Mouse (Mus musculus) MEL (cell line): ENCODE data around the gene Herc4. TPM values are rescaled to one million over a fixed set of nuclear protein-coding genes. Genes with fewer than 3 reads are reported as not detected.

Experiments used
- DNase-seq: peaks from one replicate; pipeline ENCODE4 v3.0.0; 2011; ENCODE audit warnings: low read depth, low spot score
- H3K27ac ChIP-seq: 2 replicates; pipeline ENCODE4 v1.5.1; 2012; ENCODE audit warnings: low read depth, mild to moderate bottlenecking, control low read depth, low read length, moderate library complexity; ENCODE audit not compliant: control insufficient read depth
- H3K27me3 ChIP-seq, 2 experiments: fragments of 150-350 bp in 1 of 2; sonication (generic) in 1 of 2; 2 replicates each; pipeline ENCODE4 v1.6.1; 2012; ENCODE audit warnings: low read length in 2 of 2, mild to moderate bottlenecking in 2 of 2, improper control_type of control experiment in 1 of 2, moderate library complexity in 1 of 2; ENCODE audit not compliant: insufficient read depth in 2 of 2, control insufficient read depth in 1 of 2
- H3K36me3 ChIP-seq, 2 experiments: 2 replicates each; pipeline ENCODE4 v1.6.1; 2012 to 2014; ENCODE audit warnings: low read length in 2 of 2, improper control_type of control experiment in 1 of 2, inconsistent platforms in 1 of 2, mild to moderate bottlenecking in 1 of 2; ENCODE audit not compliant: insufficient read depth in 2 of 2, control insufficient read depth in 1 of 2
- H3K4me1 ChIP-seq, 2 experiments: fragments of 150-350 bp in 1 of 2; sonication (generic) in 1 of 2; 2 replicates each; pipeline ENCODE4 v1.6.1; 2012; ENCODE audit warnings: low read length in 2 of 2, improper control_type of control experiment in 1 of 2, mild to moderate bottlenecking in 1 of 2; ENCODE audit not compliant: insufficient read depth in 2 of 2, control insufficient read depth in 1 of 2
- H3K4me3 ChIP-seq, 2 experiments: fragments of 150-350 bp in 1 of 2; sonication (generic) in 1 of 2; 2 replicates each; pipeline ENCODE4 v1.5.1; 2012; ENCODE audit warnings: low read depth in 2 of 2, low read length in 2 of 2, mild to moderate bottlenecking in 2 of 2, moderate library complexity in 2 of 2, control low read depth in 1 of 2, improper control_type of control experiment in 1 of 2; ENCODE audit not compliant: control insufficient read depth in 1 of 2, insufficient read depth in 1 of 2
- H3K79me2 ChIP-seq: 2 replicates; pipeline ENCODE4 v1.6.1; 2012; ENCODE audit warnings: mild to moderate bottlenecking, low read length, moderate library complexity; ENCODE audit not compliant: control insufficient read depth, poor library complexity, insufficient read depth
- H3K9ac ChIP-seq: 2 replicates; pipeline ENCODE4 v1.6.1; 2012; ENCODE audit warnings: low read depth, mild to moderate bottlenecking, control low read depth, low read length, moderate library complexity; ENCODE audit not compliant: control insufficient read depth, poor library complexity, severe bottlenecking
- H3K9me3 ChIP-seq: fragments of 150-350 bp; sonication (generic); replicated peaks from 2 replicates; pipeline ENCODE4 v1.6.1; 2012; ENCODE audit warnings: mild to moderate bottlenecking, low read length, improper control_type of control experiment, moderate library complexity; ENCODE audit not compliant: insufficient read depth
- BHLHE40 ChIP-seq: IDR thresholded peaks from 2 replicates; pipeline ENCODE4 v1.6.1; 2012; ENCODE audit warnings: low read depth, mild to moderate bottlenecking, inconsistent platforms, low read length, improper control_type of control experiment, borderline replicate concordance
- CHD1 ChIP-seq: IDR thresholded peaks from 2 replicates; pipeline ENCODE4 v1.6.1; 2012; ENCODE audit warnings: low read depth, mild to moderate bottlenecking, inconsistent platforms, low read length, improper control_type of control experiment
- CHD2 ChIP-seq: IDR thresholded peaks from 2 replicates; pipeline ENCODE4 v1.6.1; 2011; ENCODE audit warnings: low read length, improper control_type of control experiment
- CTCF ChIP-seq, 3 experiments: IDR thresholded peaks in 2 of 3; conservative IDR thresholded peaks in 1 of 3; 2 replicates each; pipeline ENCODE4 v1.5.1; 2011 to 2012; ENCODE audit warnings: low read length in 3 of 3, low read depth in 2 of 3, mild to moderate bottlenecking in 2 of 3, improper control_type of control experiment in 1 of 3, inconsistent platforms in 1 of 3, mixed read lengths in 1 of 3, moderate library complexity in 1 of 3; ENCODE audit not compliant: control insufficient read depth in 1 of 3, insufficient read depth in 1 of 3, poor library complexity in 1 of 3, severe bottlenecking in 1 of 3
- E2F4 ChIP-seq: IDR thresholded peaks from 2 replicates; pipeline ENCODE4 v1.6.1; 2011; ENCODE audit warnings: low read depth, low read length, improper control_type of control experiment, borderline replicate concordance
- ELF1 ChIP-seq: IDR thresholded peaks from 2 replicates; pipeline ENCODE4 v1.6.1; 2014; ENCODE audit warnings: low read depth, mild to moderate bottlenecking, inconsistent platforms, low read length, improper control_type of control experiment, moderate library complexity
- EP300 ChIP-seq, 2 experiments: IDR thresholded peaks; 2 replicates each; pipeline ENCODE4 v1.6.1; 2011; ENCODE audit warnings: improper control_type of control experiment in 2 of 2, low read length in 2 of 2, low read depth in 1 of 2, mild to moderate bottlenecking in 1 of 2
- GATA1 ChIP-seq: IDR thresholded peaks from 2 replicates; pipeline ENCODE4 v1.6.1; 2011; ENCODE audit warnings: low read depth, low read length, improper control_type of control experiment
- HCFC1 ChIP-seq: IDR thresholded peaks from 2 replicates; pipeline ENCODE4 v1.6.1; 2012; ENCODE audit warnings: low read depth, mild to moderate bottlenecking, inconsistent platforms, low read length, improper control_type of control experiment, moderate library complexity
- JUND ChIP-seq: IDR thresholded peaks from 2 replicates; pipeline ENCODE4 v1.6.1; 2011; ENCODE audit warnings: low read depth, mild to moderate bottlenecking, improper control_type of control experiment, low read length
- KAT2A ChIP-seq: conservative IDR thresholded peaks from 2 replicates; pipeline ENCODE4 v1.6.1; 2012; ENCODE audit warnings: low read depth, low read length, improper control_type of control experiment, inconsistent platforms
- MAFK ChIP-seq: IDR thresholded peaks from 2 replicates; pipeline ENCODE4 v1.6.1; 2011; ENCODE audit warnings: low read depth, mild to moderate bottlenecking, low read length, improper control_type of control experiment, borderline replicate concordance
- MAX ChIP-seq: IDR thresholded peaks from 2 replicates; pipeline ENCODE4 v1.6.1; 2011; ENCODE audit warnings: low read length, improper control_type of control experiment
- MAZ ChIP-seq: IDR thresholded peaks from 2 replicates; pipeline ENCODE4 v1.6.1; 2012; ENCODE audit warnings: low read depth, mild to moderate bottlenecking, inconsistent platforms, low read length, improper control_type of control experiment
- MEF2A ChIP-seq: IDR thresholded peaks from 2 replicates; pipeline ENCODE4 v1.6.1; 2014; ENCODE audit warnings: low read depth, mild to moderate bottlenecking, inconsistent platforms, low read length, improper control_type of control experiment; ENCODE audit not compliant: poor library complexity, insufficient replicate concordance, severe bottlenecking; ENCODE audit errors: extremely low read depth
- MXI1 ChIP-seq: IDR thresholded peaks from 2 replicates; pipeline ENCODE4 v1.6.1; 2011; ENCODE audit warnings: mild to moderate bottlenecking, low read depth, low read length, improper control_type of control experiment
- MYC ChIP-seq: IDR thresholded peaks from 2 replicates; pipeline ENCODE4 v1.6.1; 2011; ENCODE audit warnings: low read depth, mild to moderate bottlenecking, low read length, improper control_type of control experiment, moderate library complexity
- NELFE ChIP-seq: IDR thresholded peaks from 2 replicates; pipeline ENCODE4 v1.6.1; 2011; ENCODE audit warnings: low read depth, low read length, improper control_type of control experiment
- NRF1 ChIP-seq: IDR thresholded peaks from 2 replicates; pipeline ENCODE4 v1.6.1; 2014; ENCODE audit warnings: low read depth, mild to moderate bottlenecking, inconsistent platforms, low read length, improper control_type of control experiment, moderate library complexity; ENCODE audit not compliant: poor library complexity, insufficient read depth, severe bottlenecking
- POLR2A ChIP-seq, 2 experiments: IDR thresholded peaks; 2 replicates each; pipeline ENCODE4 v1.6.1; 2011 to 2012; ENCODE audit warnings: low read length in 2 of 2, mild to moderate bottlenecking in 2 of 2, control low read depth in 1 of 2, improper control_type of control experiment in 1 of 2, low read depth in 1 of 2, moderate library complexity in 1 of 2; ENCODE audit not compliant: control insufficient read depth in 1 of 2, insufficient read depth in 1 of 2, poor library complexity in 1 of 2
- POLR2AphosphoS2 ChIP-seq: IDR thresholded peaks from 2 replicates; pipeline ENCODE4 v1.6.1; 2011; ENCODE audit warnings: low read length, improper control_type of control experiment
- POLR2AphosphoS5 ChIP-seq: IDR thresholded peaks from 2 replicates; pipeline ENCODE4 v1.6.1; 2012; ENCODE audit warnings: low read depth, borderline replicate concordance, mild to moderate bottlenecking, inconsistent platforms, low read length, moderate library complexity, mixed read lengths
- RAD21 ChIP-seq: IDR thresholded peaks from 2 replicates; pipeline ENCODE4 v1.6.1; 2011; ENCODE audit warnings: mild to moderate bottlenecking, low read depth, low read length, improper control_type of control experiment
- RCOR1 ChIP-seq: IDR thresholded peaks from 2 replicates; pipeline ENCODE4 v1.6.1; 2012; ENCODE audit warnings: low read depth, mild to moderate bottlenecking, inconsistent platforms, low read length, improper control_type of control experiment
- SIN3A ChIP-seq: IDR thresholded peaks from 2 replicates; pipeline ENCODE4 v1.6.1; 2012; ENCODE audit warnings: low read length, improper control_type of control experiment, inconsistent platforms
- TAL1 ChIP-seq: IDR thresholded peaks from 2 replicates; pipeline ENCODE4 v1.6.1; 2012; ENCODE audit warnings: mild to moderate bottlenecking, inconsistent platforms, low read length, moderate library complexity, mixed read lengths
- TBP ChIP-seq: IDR thresholded peaks from 2 replicates; pipeline ENCODE4 v1.8.0; 2011; ENCODE audit warnings: low read depth, low read length, improper control_type of control experiment
- TCF12 ChIP-seq: IDR thresholded peaks from 2 replicates; pipeline ENCODE4 v1.6.1; 2014; ENCODE audit warnings: low read depth, mild to moderate bottlenecking, inconsistent platforms, low read length, improper control_type of control experiment, moderate library complexity
- UBTF ChIP-seq: IDR thresholded peaks from 2 replicates; pipeline ENCODE4 v1.6.1; 2012; ENCODE audit warnings: low read depth, mild to moderate bottlenecking, inconsistent platforms, low read length, improper control_type of control experiment, moderate library complexity, borderline replicate concordance; ENCODE audit not compliant: insufficient read depth
- USF1 ChIP-seq: IDR thresholded peaks from 2 replicates; pipeline ENCODE4 v1.6.1; 2014; ENCODE audit warnings: low read depth, mild to moderate bottlenecking, inconsistent platforms, low read length, improper control_type of control experiment, moderate library complexity
- USF2 ChIP-seq, 2 experiments: IDR thresholded peaks; 2 replicates each; pipeline ENCODE4 v1.6.1; 2011 to 2012; ENCODE audit warnings: improper control_type of control experiment in 2 of 2, low read length in 2 of 2, borderline replicate concordance in 1 of 2, inconsistent platforms in 1 of 2, low read depth in 1 of 2, mild to moderate bottlenecking in 1 of 2; ENCODE audit not compliant: insufficient read depth in 1 of 2
- ZC3H11A ChIP-seq: IDR thresholded peaks from 2 replicates; pipeline ENCODE4 v1.6.1; 2012; ENCODE audit warnings: low read depth, mild to moderate bottlenecking, inconsistent platforms, low read length, improper control_type of control experiment
- ZKSCAN1 ChIP-seq: IDR thresholded peaks from 2 replicates; pipeline ENCODE4 v1.6.1; 2012; ENCODE audit warnings: low read depth, mild to moderate bottlenecking, inconsistent platforms, low read length, improper control_type of control experiment, moderate library complexity
- ZMIZ1 ChIP-seq: IDR thresholded peaks from 2 replicates; pipeline ENCODE4 v1.6.1; 2012; ENCODE audit warnings: low read depth, mild to moderate bottlenecking, inconsistent platforms, low read length, improper control_type of control experiment, moderate library complexity
- ZNF384 ChIP-seq: IDR thresholded peaks from 2 replicates; pipeline ENCODE4 v1.6.1; 2012; ENCODE audit warnings: low read depth, mild to moderate bottlenecking, inconsistent platforms, low read length, improper control_type of control experiment
- polyA plus RNA-seq, 2 experiments: library from polyadenylated mRNA; stranded (reverse) in 1 of 2; unstranded in 1 of 2; fragments of >175 nt in 1 of 2; fragments of >200 nt in 1 of 2; gene quantifications; 2 replicates each; pipeline versions ENCODE4 v1.2.1 to v1.2.4; 2012; ENCODE audit warnings: low replicate concordance in 2 of 2, low read depth in 1 of 2; ENCODE audit not compliant: insufficient read length in 2 of 2, insufficient read depth in 1 of 2, missing spikeins in 1 of 2
- total RNA-seq: library from RNA; depleted of rRNA; stranded (reverse); fragments of 300-350 nt; gene quantifications from 2 replicates; pipeline ENCODE4 v1.2.3, GENCODE M21; 2012

Herc4 gene
- total and polyA plus RNA-seq, 3 experiments: 37.1 to 140 (median 57.1) TPM

DNA sequence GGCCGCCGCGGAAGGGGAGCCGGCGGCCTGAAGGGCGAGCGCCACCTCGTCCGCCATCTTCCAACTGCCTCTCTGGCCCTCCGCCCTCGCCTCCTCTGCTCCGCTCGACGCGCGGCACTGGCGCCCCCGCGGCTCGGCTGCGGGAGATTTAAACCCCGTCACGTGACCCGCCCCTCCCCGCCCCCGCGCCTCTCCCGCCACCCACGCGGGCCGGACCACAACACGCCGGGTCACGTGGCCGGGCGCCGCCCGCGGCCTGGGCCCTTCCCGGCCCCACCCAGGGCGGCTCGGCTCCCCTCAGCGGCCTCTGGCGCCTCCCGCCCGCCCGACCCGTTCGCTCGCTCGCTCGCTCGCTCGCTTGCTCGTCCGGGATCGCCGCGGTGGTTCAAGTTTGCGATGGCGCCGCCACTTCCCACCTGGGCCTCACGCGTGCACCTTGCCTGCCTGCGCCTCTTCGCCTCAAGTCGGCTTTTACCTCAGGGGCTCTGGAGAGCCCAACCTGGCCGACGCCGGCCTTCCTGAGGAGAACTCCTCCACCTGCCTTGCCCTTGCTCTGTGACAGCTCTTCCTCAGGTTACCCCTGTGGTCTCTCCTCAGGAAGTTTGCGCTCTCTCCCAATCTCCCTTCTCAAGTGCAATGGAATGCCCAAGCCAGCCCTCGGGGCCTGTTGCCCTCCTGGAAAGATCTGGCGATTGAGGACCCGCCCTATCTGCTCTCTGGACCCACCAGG, 95.5 kb downstream of the Herc4 start:
- Histone ChIP-seq H3K36me3 (peaks cover 0 to 10% of the 10 kb centered on the region in 2 experiments; a peak in 2 of 4 replicates), H3K4me1 (peaks cover 3 to 12% of the 10 kb centered on the region in 2 experiments; a peak in 3 of 4 replicates), H3K9ac (peak overlapping the region; percentile 93), H3K27me3 (no peaks in the 10 kb centered on the region), H3K9me3 (no peaks in the 10 kb centered on the region), H3K79me2 (peaks cover 21% of the 10 kb centered on the region), H3K27ac (peak overlapping the region; percentile 30), H3K4me3 (peak overlapping the region; percentile 74 to 99)
- peak; percentile 86 for DNase-seq
- no peak for TF ChIP-seq CHD1
- peak; percentile 71 for TF ChIP-seq BHLHE40
- TF ChIP-seq RCOR1: no peak
- TF ChIP-seq TCF12: peak; percentile 22; the same call in 1 of the 2 replicates
- TF ChIP-seq SIN3A: peak; percentile 43; the same call in 1 of the 2 replicates
- no peak; the same call in 1 of the 2 replicates for TF ChIP-seq MAZ
- TF ChIP-seq ZMIZ1: peak; percentile 87; the same call in 1 of the 2 replicates
- no peak for TF ChIP-seq TAL1
- TF ChIP-seq CTCF (IDR thresholded peaks at IDR 0.05 in 2 of 3, conservative IDR thresholded peaks at IDR 0.05 in 1 of 3; ENCODE audit: control insufficient read depth in 1 of 3, insufficient read depth in 1 of 3, low read depth in 2 of 3, low read length in 3 of 3, poor library complexity in 1 of 3, severe bottlenecking in 1 of 3): no peak
- TF ChIP-seq ZKSCAN1: no peak
- peak; percentile 28 to 72; a peak in 3 of 4 replicates for TF ChIP-seq USF2 (IDR thresholded peaks at IDR 0.05; ENCODE audit: borderline replicate concordance in 1 of 2, insufficient read depth in 1 of 2, low read depth in 1 of 2, low read length in 2 of 2)
- TF ChIP-seq ZC3H11A: no peak
- no peak for TF ChIP-seq MEF2A
- no peak for TF ChIP-seq ELF1
- TF ChIP-seq E2F4: no peak
- no peak for TF ChIP-seq RAD21
- TF ChIP-seq USF1: peak; percentile 94
- no peak for TF ChIP-seq GATA1
- TF ChIP-seq ZNF384: no peak
- TF ChIP-seq UBTF: no peak
- peak; percentile 71 for TF ChIP-seq MAX
- TF ChIP-seq EP300 (IDR thresholded peaks at IDR 0.05; ENCODE audit: low read depth in 1 of 2, low read length in 2 of 2): no peak
- peak; percentile 66; the same call in 1 of the 2 replicates for TF ChIP-seq POLR2AphosphoS2
- peak; percentile 54; the same call in 1 of the 2 replicates for TF ChIP-seq MXI1
- TF ChIP-seq CHD2: no peak
- TF ChIP-seq TBP: peak; percentile 55
- TF ChIP-seq HCFC1: 0 out of 2 replicates have a peak, but pooled peaks have one; percentile 46
- TF ChIP-seq MAFK: no peak
- peak; percentile 54 to 82; a peak in 3 of 4 replicates for TF ChIP-seq POLR2A (IDR thresholded peaks at IDR 0.05; ENCODE audit: control insufficient read depth in 1 of 2, insufficient read depth in 1 of 2, low read depth in 1 of 2, low read length in 2 of 2, poor library complexity in 1 of 2)
- no peak for TF ChIP-seq MYC
- TF ChIP-seq JUND: no peak
- no peak for TF ChIP-seq POLR2AphosphoS5
- no peak; the same call in 1 of the 2 replicates for TF ChIP-seq NRF1
- TF ChIP-seq NELFE: peak; percentile 84
- TF ChIP-seq KAT2A: no peak
